Mouse (Mus musculus) embryonic facial prominence, embryonic 11.5 days (tissue): ENCODE data around the gene Gnat1. TPM values are rescaled to one million over a fixed set of nuclear protein-coding genes. Genes with fewer than 3 reads are reported as not detected.

Experiments
- ATAC-seq: fragments of 200-750 bp; cut with Nextera tagmentation; replicated peaks from 2 replicates; pipeline ENCODE4 v1.8.0; 2017; ENCODE audit warnings: low read depth; ENCODE audit not compliant: insufficient number of reproducible peaks, low FRiP score, low TSS enrichment
- DNase-seq: peaks from one replicate; pipeline ENCODE4 v3.0.0-alpha.2; 2015; ENCODE audit warnings: low spot score
- H3K27ac ChIP-seq: fragments of 300-500 bp; sonication (generic); replicated peaks from 2 replicates; pipeline ENCODE4 v1.5.1; 2014; ENCODE audit warnings: mild to moderate bottlenecking, low read depth, low read length, control low read depth
- H3K27me3 ChIP-seq: fragments of 300-500 bp; sonication (generic); 2 replicates; pipeline ENCODE4 v1.6.1; 2014; ENCODE audit warnings: mild to moderate bottlenecking, low read length, moderate library complexity, mixed read lengths; ENCODE audit not compliant: control insufficient read depth, insufficient read depth
- H3K36me3 ChIP-seq: fragments of 300-500 bp; sonication (generic); replicated peaks from 2 replicates; pipeline ENCODE4 v1.6.1; 2014; ENCODE audit warnings: low read depth, mild to moderate bottlenecking, low read length, moderate library complexity, mixed read lengths; ENCODE audit not compliant: control insufficient read depth, insufficient read depth
- H3K4me1 ChIP-seq: fragments of 300-500 bp; sonication (generic); 2 replicates; pipeline ENCODE4 v1.6.1; 2014; ENCODE audit warnings: low read length, mixed read lengths; ENCODE audit not compliant: control insufficient read depth, insufficient read depth
- H3K4me2 ChIP-seq: fragments of 300-500 bp; sonication (generic); 2 replicates; pipeline ENCODE4 v1.6.1; 2014; ENCODE audit warnings: low read depth, mild to moderate bottlenecking, control low read depth, low read length, moderate library complexity
- H3K4me3 ChIP-seq: fragments of 300-500 bp; sonication (generic); 2 replicates; pipeline ENCODE4 v1.5.1; 2014; ENCODE audit warnings: low read depth, low read length, control low read depth
- H3K9ac ChIP-seq: fragments of 300-500 bp; sonication (generic); replicated peaks from 2 replicates; pipeline ENCODE4 v1.6.1; 2014; ENCODE audit warnings: mild to moderate bottlenecking, control low read depth, low read length
- H3K9me3 ChIP-seq: fragments of 300-500 bp; sonication (generic); replicated peaks from 2 replicates; pipeline ENCODE4 v1.6.1; 2016; ENCODE audit warnings: mild to moderate bottlenecking, low read length, inconsistent platforms, mixed read lengths; ENCODE audit not compliant: control insufficient read depth
- WGBS: fragments of 180-500 bp; shearing (Covaris S2); extraction: QIAGEN DNeasy Blood & Tissue Kit; methylation state at CpG from one replicate; pipeline ENCODE4 v1.1.7; 2014; 5-methylcytosine and 5-hydroxymethylcytosine counted together
- polyA plus RNA-seq: library from polyadenylated mRNA; unstranded; fragments of >200 nt; fragmentation: Nextera tagmentation; extraction: Ambion mirVana; gene quantifications from 2 replicates; pipeline ENCODE4 v1.2.1, GENCODE M21; 2014

The Gnat1 gene
- polyA plus RNA-seq, 1 experiment from 2014 or later: not detected

GRCm38 (mm10) chr9:107625351-107626128, 54.0 kb downstream of the Gnat1 start:
- no peak overlapping the region; the same call in 1 of the 2 replicates for H3K9ac ChIP-seq
- no peaks in the 10 kb centered on the region for H3K9me3 ChIP-seq
- peaks cover under 1% of the 10 kb centered on the region; the same call in 1 of the 2 replicates for H3K36me3 ChIP-seq
- H3K4me3 ChIP-seq: no peak overlapping the region
- H3K27me3 ChIP-seq: no peaks in the 10 kb centered on the region
- no peak overlapping the region for H3K4me2 ChIP-seq
- no peak overlapping the region for H3K27ac ChIP-seq
- DNase-seq: no peak
- peaks cover 27% of the 10 kb centered on the region for H3K4me1 ChIP-seq
- WGBS: 88% methylated on average over 12 of the region's 12 CpGs
- no peak for ATAC-seq

- Histone ChIP-seq H3K27ac (no peak overlapping the region), H3K4me1 (peaks cover 22% of the 10 kb centered on the region)
These were observed 54.6 kb downstream of the Gnat1 start for GRCm38 (mm10) chr9:107624951-107625350.

GRCm38 (mm10) chr9:107624539-107624938, 55.0 kb downstream of the Gnat1 start:
- DNase-seq (no peak), ATAC-seq (no peak)
- Histone ChIP-seq H3K4me3 (no peak overlapping the region), H3K9ac (no peak overlapping the region), H3K27ac (no peak overlapping the region), H3K27me3 (no peaks in the 10 kb centered on the region), H3K36me3 (peaks cover 6% of the 10 kb centered on the region; the same call in 1 of the 2 replicates), H3K4me1 (peaks cover 18% of the 10 kb centered on the region), H3K9me3 (no peaks in the 10 kb centered on the region), H3K4me2 (no peak overlapping the region)
- 71% methylated on average over 5 of the region's 5 CpGs for WGBS

More at GRCm38 (mm10) chr9:107624951-107625350, 54.6 kb downstream of the Gnat1 start:
- H3K9ac ChIP-seq: no peak overlapping the region; the same call in 1 of the 2 replicates
- H3K27me3 ChIP-seq: no peaks in the 10 kb centered on the region
- WGBS: 88% methylated on average over 3 of the region's 3 CpGs
- no peak overlapping the region for H3K4me3 ChIP-seq
- H3K4me2 ChIP-seq: no peak overlapping the region
- DNase-seq: no peak
- no peaks in the 10 kb centered on the region for H3K9me3 ChIP-seq
- no peak for ATAC-seq
- H3K36me3 ChIP-seq: peaks cover 3% of the 10 kb centered on the region; the same call in 1 of the 2 replicates

Other genes with a start within 250 kb of the Gnat1 start
- gene Tmem115, start 145.8 kb downstream of the Gnat1 start, polyA plus RNA-seq: 43.3 and 49.7 TPM in 2 replicates
- gene Cyb561d2, start 137.5 kb downstream of the Gnat1 start, polyA plus RNA-seq: 14.3 and 18.9 TPM in 2 replicates
- 39.2 and 41.9 TPM in 2 replicates for gene Nprl2, start 137.5 kb downstream of the Gnat1 start, polyA plus RNA-seq
- 0.93 and 1.1 TPM in 2 replicates for gene Zmynd10, start 132.4 kb downstream of the Gnat1 start, polyA plus RNA-seq
- gene Rassf1, start 128.2 kb downstream of the Gnat1 start, polyA plus RNA-seq: 42.4 and 43.3 TPM in 2 replicates
- 68.5 and 68.9 TPM in 2 replicates for gene Tusc2, start 116.5 kb downstream of the Gnat1 start, polyA plus RNA-seq
- 138 and 150 TPM in 2 replicates for gene Hyal2, start 111.8 kb downstream of the Gnat1 start, polyA plus RNA-seq
- gene Hyal1, start 102.8 kb downstream of the Gnat1 start, polyA plus RNA-seq: 5.3 and 7.3 TPM in 2 replicates
- 11.8 and 14.2 TPM in 2 replicates for gene Naa80, start 100.8 kb downstream of the Gnat1 start, polyA plus RNA-seq
- gene Hyal3, start 98.9 kb downstream of the Gnat1 start, polyA plus RNA-seq: 0.66 TPM in 2 replicates
- gene Ifrd2, start 92.1 kb downstream of the Gnat1 start, polyA plus RNA-seq: 42.3 and 42.9 TPM in 2 replicates
- gene Sema3b, start 70.5 kb downstream of the Gnat1 start, polyA plus RNA-seq: 1.1 and 1.3 TPM in 2 replicates
- gene Gnai2, start 44.3 kb downstream of the Gnat1 start, polyA plus RNA-seq: 369 and 379 TPM in 2 replicates
- 7.0 and 7.6 TPM in 2 replicates for gene Slc38a3, start 10.2 kb downstream of the Gnat1 start, polyA plus RNA-seq
- 17.6 and 17.7 TPM in 2 replicates for gene Sema3f, start 30.8 kb upstream of the Gnat1 start, polyA plus RNA-seq
- gene Rbm5, start 91.3 kb upstream of the Gnat1 start, polyA plus RNA-seq: 184 and 198 TPM in 2 replicates
- gene Rbm6, start 193.5 kb upstream of the Gnat1 start, polyA plus RNA-seq: 96.7 and 101 TPM in 2 replicates
- gene Mon1a, start 208.4 kb upstream of the Gnat1 start, polyA plus RNA-seq: 11.5 and 12.5 TPM in 2 replicates
- 0.49 and 0.79 TPM in 2 replicates for gene Mst1r, start 227.2 kb upstream of the Gnat1 start, polyA plus RNA-seq
- not detected in 2 replicates for gene Actl11, start 248.8 kb upstream of the Gnat1 start, polyA plus RNA-seq